Mouse (Mus musculus): ENCODE measurements around the gene Echs1.

Echs1 gene

DNA sequence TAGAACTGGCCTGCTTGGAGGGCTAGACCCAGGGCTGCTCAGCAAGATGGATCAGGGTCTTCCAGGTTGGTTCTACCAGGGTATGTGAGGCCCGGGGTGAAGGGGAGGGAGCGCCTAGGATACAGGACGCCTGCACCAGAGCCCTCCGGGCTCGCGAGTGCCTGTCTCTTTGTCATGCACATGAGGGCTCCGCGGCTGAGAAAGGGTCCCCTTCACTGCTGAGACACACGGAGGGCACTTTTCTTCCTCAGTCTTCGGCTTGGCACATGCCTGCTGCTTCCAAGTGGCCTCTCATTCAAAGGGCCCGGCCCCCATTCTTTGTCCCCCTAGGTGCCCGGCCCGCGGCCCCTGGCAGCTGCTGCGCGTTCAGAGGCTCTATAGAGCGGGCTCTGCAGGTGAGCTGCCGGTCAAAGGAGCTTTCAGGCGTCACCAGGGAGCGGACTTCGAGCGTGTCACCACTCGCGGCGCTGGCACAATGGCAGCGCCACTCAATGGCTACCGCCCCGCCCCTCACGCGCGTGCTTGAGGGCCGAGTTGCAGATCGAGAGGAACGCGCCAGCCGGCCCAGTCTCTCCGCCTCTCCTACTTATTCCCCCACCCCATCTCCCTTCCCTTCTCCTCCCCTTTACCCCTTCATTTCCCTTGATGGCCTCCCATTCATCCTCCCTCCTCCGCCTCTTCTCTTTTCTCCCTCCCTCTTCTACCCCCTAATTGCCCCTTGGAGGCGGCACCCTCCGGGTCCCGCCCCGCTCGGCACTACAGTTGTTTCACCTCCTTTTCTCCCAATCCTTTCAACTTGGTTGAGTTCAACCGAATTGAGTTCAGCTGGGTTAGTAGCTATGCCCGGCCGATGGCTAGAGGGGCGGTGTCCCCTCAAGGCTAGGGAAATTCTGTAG lies 55.1 kb downstream of the Echs1 start:
- peak; percentile 23 for DNase-seq

GRCm38 (mm10) chr7:140059601-140060000 lies 56.7 kb downstream of the Echs1 start:
- no peak for DNase-seq

DNA sequence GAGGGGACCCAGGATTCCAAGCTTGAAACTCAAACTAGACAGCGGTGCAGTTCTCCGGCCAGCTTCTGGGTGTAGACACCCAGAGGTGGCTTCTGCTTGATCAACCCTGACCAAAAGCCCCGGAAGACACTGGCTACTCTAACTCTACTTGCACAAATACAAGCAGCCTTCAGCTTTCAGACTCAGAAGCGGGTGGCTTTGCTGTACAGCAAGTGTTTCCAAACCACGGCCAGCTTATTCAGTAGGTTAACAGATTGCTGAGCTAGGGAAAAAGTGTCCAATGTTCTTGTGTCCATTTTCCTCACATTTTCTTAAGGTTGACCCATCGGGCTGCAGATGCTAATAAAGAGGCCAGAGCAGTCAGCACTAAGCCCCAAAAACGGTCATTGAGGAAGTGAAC lies 57.7 kb downstream of the Echs1 start:
- no peak for DNase-seq

GRCm38 (mm10) chr7:140057413-140058407 lies 58.6 kb downstream of the Echs1 start:
- no peak for DNase-seq
